Mouse (Mus musculus): ENCODE data around the gene Elmod3. TPM values are rescaled to one million over a fixed set of nuclear protein-coding genes. Genes with fewer than 3 reads are reported as not detected.

The Elmod3 gene
- polyA plus RNA-seq (2014; fragmentation: Nextera tagmentation; extraction: Ambion mirVana), result 13.5 and 19.8 TPM in 2 replicates

GRCm38 (mm10) chr6:72597956-72598753, at the start of gene Elmod3, which contains the start of gene Retsat:
Elmod3 (minus strand) TSS chr6:72598413.
Retsat (plus strand) TSS chr6:72598475.
- peak within 1 kb of the TSS; percentile 46 for H3K27ac ChIP-seq (replicated peaks; ENCODE audit: low read depth, low read length)
- ATAC-seq (ENCODE audit: low FRiP score, low TSS enrichment) (peak; percentile 90), DNase-seq (peak; percentile 95)
- peak within 1 kb of the TSS; percentile 61 for H3K4me3 ChIP-seq (replicated peaks; ENCODE audit: low read depth, low read length)
- H3K4me2 ChIP-seq (ENCODE audit: low read length), result peak within 1 kb of the TSS; percentile 58
- WGBS, result 1% methylated on average over 38 of the region's 38 CpGs
- H3K36me3 ChIP-seq (ENCODE audit: control insufficient read depth, insufficient read depth, low read length), result no peaks in the 10 kb centered on the region
- peaks cover 13% of the 10 kb centered on the region; the same call in 1 of the 2 replicates for H3K4me1 ChIP-seq (ENCODE audit: control insufficient read depth, insufficient read depth, low read length)
- no peaks in the 10 kb centered on the region for H3K9me3 ChIP-seq (ENCODE audit: control insufficient read depth, low read length)
- peak within 1 kb of the TSS; percentile 69 for H3K9ac ChIP-seq (replicated peaks; ENCODE audit: low read length)
- no peaks in the 10 kb centered on the region for H3K27me3 ChIP-seq (ENCODE audit: control insufficient read depth, insufficient read depth, low read length)

GRCm38 (mm10) chr6:72647383-72647820, 49.2 kb upstream of the Elmod3 start:
- peak; percentile 64; the same call in 1 of the 2 replicates for ATAC-seq (ENCODE audit: low FRiP score, low TSS enrichment)
- no peak overlapping the region for H3K4me2 ChIP-seq (ENCODE audit: low read length)
- H3K9ac ChIP-seq (replicated peaks; ENCODE audit: low read length), result no peak overlapping the region
- no peaks in the 10 kb centered on the region for H3K36me3 ChIP-seq (ENCODE audit: control insufficient read depth, insufficient read depth, low read length)
- no peaks in the 10 kb centered on the region for H3K4me1 ChIP-seq (ENCODE audit: control insufficient read depth, insufficient read depth, low read length)
- WGBS, result 66% methylated on average over 10 of the region's 10 CpGs
- DNase-seq, result peak; percentile 90
- H3K9me3 ChIP-seq (ENCODE audit: control insufficient read depth, low read length), result no peaks in the 10 kb centered on the region
- no peak overlapping the region for H3K4me3 ChIP-seq (replicated peaks; ENCODE audit: low read depth, low read length)
- H3K27ac ChIP-seq (replicated peaks; ENCODE audit: low read depth, low read length), result no peak overlapping the region
- H3K27me3 ChIP-seq (ENCODE audit: control insufficient read depth, insufficient read depth, low read length), result no peaks in the 10 kb centered on the region

- Histone ChIP-seq H3K27ac (replicated peaks; ENCODE audit: low read depth, low read length) (no peak overlapping the region), H3K4me2 (ENCODE audit: low read length) (no peak overlapping the region), H3K9me3 (ENCODE audit: control insufficient read depth, low read length) (no peaks in the 10 kb centered on the region), H3K4me3 (replicated peaks; ENCODE audit: low read depth, low read length) (no peak overlapping the region), H3K27me3 (ENCODE audit: control insufficient read depth, insufficient read depth, low read length) (no peaks in the 10 kb centered on the region), H3K36me3 (ENCODE audit: control insufficient read depth, insufficient read depth, low read length) (no peaks in the 10 kb centered on the region), H3K9ac (replicated peaks; ENCODE audit: low read length) (no peak overlapping the region), H3K4me1 (ENCODE audit: control insufficient read depth, insufficient read depth, low read length) (no peaks in the 10 kb centered on the region)
- ATAC-seq (ENCODE audit: low FRiP score, low TSS enrichment) (no peak), DNase-seq (no peak)
- 78% methylated on average over 7 of the region's 7 CpGs for WGBS
Observed at GRCm38 (mm10) chr6:72645364-72645763, 47.2 kb upstream of the Elmod3 start.

GRCm38 (mm10) chr6:72644576-72644975, 46.4 kb upstream of the Elmod3 start:
- no peak for ATAC-seq (ENCODE audit: low FRiP score, low TSS enrichment)
- no peak overlapping the region for H3K4me3 ChIP-seq (replicated peaks; ENCODE audit: low read depth, low read length)
- H3K36me3 ChIP-seq (ENCODE audit: control insufficient read depth, insufficient read depth, low read length), result no peaks in the 10 kb centered on the region
- H3K9me3 ChIP-seq (ENCODE audit: control insufficient read depth, low read length), result no peaks in the 10 kb centered on the region
- H3K27me3 ChIP-seq (ENCODE audit: control insufficient read depth, insufficient read depth, low read length), result no peaks in the 10 kb centered on the region
- WGBS, result 87% methylated on average over 4 of the region's 4 CpGs
- H3K27ac ChIP-seq (replicated peaks; ENCODE audit: low read depth, low read length), result no peak overlapping the region
- no peak for DNase-seq
- no peaks in the 10 kb centered on the region for H3K4me1 ChIP-seq (ENCODE audit: control insufficient read depth, insufficient read depth, low read length)
- no peak overlapping the region for H3K9ac ChIP-seq (replicated peaks; ENCODE audit: low read length)
- no peak overlapping the region for H3K4me2 ChIP-seq (ENCODE audit: low read length)

GRCm38 (mm10) chr6:72641218-72641954, 43.2 kb upstream of the Elmod3 start:
- Histone ChIP-seq H3K36me3 (ENCODE audit: control insufficient read depth, insufficient read depth, low read length) (no peaks in the 10 kb centered on the region), H3K27me3 (ENCODE audit: control insufficient read depth, insufficient read depth, low read length) (no peaks in the 10 kb centered on the region), H3K4me2 (ENCODE audit: low read length) (no peak overlapping the region), H3K27ac (replicated peaks; ENCODE audit: low read depth, low read length) (no peak overlapping the region), H3K4me3 (replicated peaks; ENCODE audit: low read depth, low read length) (no peak overlapping the region), H3K4me1 (ENCODE audit: control insufficient read depth, insufficient read depth, low read length) (no peaks in the 10 kb centered on the region), H3K9ac (replicated peaks; ENCODE audit: low read length) (no peak overlapping the region), H3K9me3 (ENCODE audit: control insufficient read depth, low read length) (no peaks in the 10 kb centered on the region)
- ATAC-seq (ENCODE audit: low FRiP score, low TSS enrichment) (no peak), DNase-seq (no peak)
- WGBS, result 84% methylated on average over 18 of the region's 18 CpGs

- Histone ChIP-seq H3K4me3 (replicated peaks; ENCODE audit: low read depth, low read length) (no peak overlapping the region), H3K27me3 (ENCODE audit: control insufficient read depth, insufficient read depth, low read length) (no peaks in the 10 kb centered on the region), H3K9ac (replicated peaks; ENCODE audit: low read length) (no peak overlapping the region), H3K36me3 (ENCODE audit: control insufficient read depth, insufficient read depth, low read length) (no peaks in the 10 kb centered on the region), H3K4me1 (ENCODE audit: control insufficient read depth, insufficient read depth, low read length) (no peaks in the 10 kb centered on the region), H3K4me2 (ENCODE audit: low read length) (no peak overlapping the region), H3K27ac (replicated peaks; ENCODE audit: low read depth, low read length) (no peak overlapping the region), H3K9me3 (ENCODE audit: control insufficient read depth, low read length) (no peaks in the 10 kb centered on the region)
- ATAC-seq (ENCODE audit: low FRiP score, low TSS enrichment), result no peak
- peak; percentile 39 for DNase-seq
- WGBS, result 84% methylated on average over 3 of the region's 3 CpGs
Observed at GRCm38 (mm10) chr6:72636940-72637339, 38.7 kb upstream of the Elmod3 start.

- H3K27me3 ChIP-seq (ENCODE audit: control insufficient read depth, insufficient read depth, low read length), result no peaks in the 10 kb centered on the region
- DNase-seq, result peak; percentile 86
- H3K27ac ChIP-seq (replicated peaks; ENCODE audit: low read depth, low read length), result no peak overlapping the region
- H3K9me3 ChIP-seq (ENCODE audit: control insufficient read depth, low read length), result no peaks in the 10 kb centered on the region
- H3K36me3 ChIP-seq (ENCODE audit: control insufficient read depth, insufficient read depth, low read length), result no peaks in the 10 kb centered on the region
- WGBS, result 58% methylated on average over 12 of the region's 12 CpGs
- H3K9ac ChIP-seq (replicated peaks; ENCODE audit: low read length), result no peak overlapping the region
- H3K4me1 ChIP-seq (ENCODE audit: control insufficient read depth, insufficient read depth, low read length), result no peaks in the 10 kb centered on the region
- ATAC-seq (ENCODE audit: low FRiP score, low TSS enrichment), result peak; percentile 37; the same call in 1 of the 2 replicates
- no peak overlapping the region for H3K4me2 ChIP-seq (ENCODE audit: low read length)
- H3K4me3 ChIP-seq (replicated peaks; ENCODE audit: low read depth, low read length), result no peak overlapping the region
Observed at GRCm38 (mm10) chr6:72635760-72636431, 37.7 kb upstream of the Elmod3 start.

- Histone ChIP-seq H3K27ac (replicated peaks; ENCODE audit: low read depth, low read length) (no peak overlapping the region), H3K4me1 (ENCODE audit: control insufficient read depth, insufficient read depth, low read length) (no peaks in the 10 kb centered on the region), H3K4me3 (replicated peaks; ENCODE audit: low read depth, low read length) (no peak overlapping the region), H3K9me3 (ENCODE audit: control insufficient read depth, low read length) (no peaks in the 10 kb centered on the region), H3K27me3 (ENCODE audit: control insufficient read depth, insufficient read depth, low read length) (no peaks in the 10 kb centered on the region), H3K9ac (replicated peaks; ENCODE audit: low read length) (no peak overlapping the region), H3K4me2 (ENCODE audit: low read length) (no peak overlapping the region), H3K36me3 (ENCODE audit: control insufficient read depth, insufficient read depth, low read length) (no peaks in the 10 kb centered on the region)
- WGBS, result 89% methylated on average over 10 of the region's 10 CpGs
- no peak for ATAC-seq (ENCODE audit: low FRiP score, low TSS enrichment)
- no peak for DNase-seq
Observed at GRCm38 (mm10) chr6:72634311-72634710, 36.1 kb upstream of the Elmod3 start.
